Mouse (Mus musculus) C2C12 (cell line): ENCODE measurements around the gene Cul7. TPM values are rescaled to one million over a fixed set of nuclear protein-coding genes. Genes with fewer than 3 reads are reported as not detected.

ENCODE experiments used
- H3K27me3 ChIP-seq: one replicate; pipeline ENCODE4 v1.6.1; 2011; ENCODE audit not compliant: control insufficient read depth, insufficient read depth, insufficient read length
- H3K36me3 ChIP-seq: one replicate; pipeline ENCODE4 v1.6.1; 2011; ENCODE audit not compliant: control insufficient read depth, insufficient read depth
- H3K4me3 ChIP-seq: one replicate; pipeline ENCODE4 v1.5.1; 2011; ENCODE audit warnings: mild to moderate bottlenecking, control low read depth; ENCODE audit not compliant: poor library complexity, insufficient read depth, severe bottlenecking
- H3K79me2 ChIP-seq: one replicate; pipeline ENCODE4 v1.6.1; 2011; ENCODE audit not compliant: control insufficient read depth, insufficient read depth
- H3K79me3 ChIP-seq: one replicate; pipeline ENCODE4 v1.6.1; 2011; ENCODE audit warnings: low read depth, control low read depth
- H3ac ChIP-seq: one replicate; pipeline ENCODE3; 2011; ENCODE audit warnings: low read depth; ENCODE audit not compliant: control insufficient read depth, insufficient read length
- CEBPB ChIP-seq: IDR thresholded peaks from one replicate; pipeline ENCODE4 v1.6.1; 2011; ENCODE audit warnings: low read depth, mild to moderate bottlenecking, control low read depth, moderate library complexity
- CTCF ChIP-seq: IDR thresholded peaks from one replicate; pipeline ENCODE4 v1.5.1; 2011; ENCODE audit not compliant: control insufficient read depth, insufficient read depth, insufficient read length
- FOSL1 ChIP-seq: IDR thresholded peaks from one replicate; pipeline ENCODE4 v1.8.0; 2011; ENCODE audit warnings: mild to moderate bottlenecking, low read length; ENCODE audit not compliant: poor library complexity, insufficient read depth, severe bottlenecking
- MAX ChIP-seq: IDR thresholded peaks from one replicate; pipeline ENCODE4 v1.6.1; 2011; ENCODE audit warnings: mild to moderate bottlenecking, control low read depth
- MYOD1 ChIP-seq: IDR thresholded peaks from one replicate; pipeline ENCODE4 v1.6.1; 2011; ENCODE audit warnings: low read depth; ENCODE audit not compliant: control insufficient read depth, insufficient read length
- MYOG ChIP-seq: IDR thresholded peaks from one replicate; pipeline ENCODE4 v1.6.1; 2011; ENCODE audit not compliant: control insufficient read depth, insufficient read length; ENCODE audit errors: extremely low read depth
- USF1 ChIP-seq: IDR thresholded peaks from one replicate; pipeline ENCODE4 v1.6.1; 2011; ENCODE audit warnings: low read depth, mild to moderate bottlenecking, control low read depth, moderate library complexity
- polyA plus RNA-seq: library from polyadenylated mRNA; unstranded; fragments of >200 nt; fragmentation: generic; extraction: Trizol; gene quantifications from one replicate; pipeline ENCODE4 v1.2.1, GENCODE M21; 2012; ENCODE audit warnings: missing spikeins

The Cul7 gene
- polyA plus RNA-seq, 1 experiment, result 49.4 TPM

GRCm38 (mm10) chr17:46690665-46691064 is 40.5 kb downstream of the Cul7 start:
- no peak for TF ChIP-seq FOSL1
- no peaks in the 10 kb centered on the region for H3K27me3 ChIP-seq
- peaks cover 55% of the 10 kb centered on the region for H3K79me2 ChIP-seq
- H3K36me3 ChIP-seq, result peaks cover 26% of the 10 kb centered on the region
- peaks cover 34% of the 10 kb centered on the region for H3K79me3 ChIP-seq
- no peak overlapping the region for H3ac ChIP-seq
- H3K4me3 ChIP-seq, result no peak overlapping the region

DNA sequence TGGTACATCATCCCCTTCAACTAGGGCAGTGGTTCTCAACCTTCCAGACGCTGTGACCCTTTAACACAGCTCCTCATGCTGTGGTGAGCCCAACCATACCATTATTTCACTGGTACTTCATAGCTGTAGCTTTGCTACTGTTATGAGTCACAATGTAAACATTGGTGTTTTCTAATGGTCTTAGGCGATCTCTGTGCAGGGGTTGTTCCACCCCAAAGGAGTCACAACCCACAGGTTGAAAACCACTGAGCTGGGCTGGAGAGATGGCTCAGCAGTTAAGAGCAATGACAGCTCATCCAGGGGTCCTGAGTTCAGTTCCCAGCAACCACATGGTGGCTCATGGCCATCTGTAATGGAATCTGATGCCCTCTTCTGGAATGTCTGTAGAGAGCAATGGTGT is 41.3 kb downstream of the Cul7 start:
- Histone ChIP-seq H3K27me3 (no peaks in the 10 kb centered on the region), H3K4me3 (no peak overlapping the region), H3K79me2 (peaks cover 62% of the 10 kb centered on the region), H3ac (no peak overlapping the region), H3K79me3 (peaks cover 35% of the 10 kb centered on the region), H3K36me3 (peaks cover 19% of the 10 kb centered on the region)
- no peak for TF ChIP-seq MYOD1
- TF ChIP-seq CTCF, result no peak
- TF ChIP-seq MAX, result peak; percentile 68
- TF ChIP-seq MYOG, result no peak
- TF ChIP-seq USF1, result no peak
- TF ChIP-seq FOSL1, result peak; percentile 48

- H3K36me3 ChIP-seq, result peaks cover 11% of the 10 kb centered on the region
- H3K4me3 ChIP-seq, result no peak overlapping the region
- no peak for TF ChIP-seq USF1
- TF ChIP-seq CTCF, result no peak
- TF ChIP-seq MYOG, result no peak
- TF ChIP-seq CEBPB, result no peak
- TF ChIP-seq MYOD1, result no peak
- TF ChIP-seq MAX, result no peak
- no peak for TF ChIP-seq FOSL1
- no peak overlapping the region for H3ac ChIP-seq
- peaks cover 84% of the 10 kb centered on the region for H3K79me2 ChIP-seq
- peaks cover 47% of the 10 kb centered on the region for H3K79me3 ChIP-seq
- H3K27me3 ChIP-seq, result no peaks in the 10 kb centered on the region
These were observed 44.5 kb downstream of the Cul7 start for GRCm38 (mm10) chr17:46694517-46695063.

GRCm38 (mm10) chr17:46698515-46698914 is 48.4 kb downstream of the Cul7 start:
- H3K79me2 ChIP-seq, result peaks cover 100% of the 10 kb centered on the region
- H3ac ChIP-seq, result no peak overlapping the region
- H3K4me3 ChIP-seq, result no peak overlapping the region
- TF ChIP-seq MYOG (no peak), MAX (no peak), MYOD1 (no peak), CTCF (no peak), USF1 (no peak), CEBPB (no peak), FOSL1 (no peak)
- peaks cover 17% of the 10 kb centered on the region for H3K36me3 ChIP-seq
- no peaks in the 10 kb centered on the region for H3K27me3 ChIP-seq
- H3K79me3 ChIP-seq, result peaks cover 56% of the 10 kb centered on the region

- TF ChIP-seq USF1 (peak; percentile 33), FOSL1 (no peak)
- Histone ChIP-seq H3K27me3 (no peaks in the 10 kb centered on the region), H3K36me3 (peaks cover 17% of the 10 kb centered on the region), H3ac (peak overlapping the region; percentile 19), H3K79me3 (peaks cover 56% of the 10 kb centered on the region), H3K79me2 (peaks cover 100% of the 10 kb centered on the region), H3K4me3 (no peak overlapping the region)
These were observed 49.1 kb downstream of the Cul7 start for GRCm38 (mm10) chr17:46699245-46699644.

- TF ChIP-seq CEBPB (no peak), MAX (no peak), MYOD1 (no peak), MYOG (no peak), CTCF (no peak), USF1 (no peak), FOSL1 (no peak)
- no peaks in the 10 kb centered on the region for H3K27me3 ChIP-seq
These were observed 49.8 kb downstream of the Cul7 start for GRCm38 (mm10) chr17:46699912-46700311.

More at GRCm38 (mm10) chr17:46699912-46700311, 49.8 kb downstream of the Cul7 start:
- Histone ChIP-seq H3K4me3 (no peak overlapping the region), H3K79me3 (peaks cover 56% of the 10 kb centered on the region), H3ac (no peak overlapping the region), H3K79me2 (peaks cover 98% of the 10 kb centered on the region), H3K36me3 (peaks cover 17% of the 10 kb centered on the region)
